Mouse (Mus musculus) R1 (cell line): ENCODE measurements around the gene Nudt22.
"Not testable (repeated sequence)": the region's sequence is repeated elsewhere in the genome, so short reads cannot be mapped to it uniquely, and the experiment has no call there.

Source experiments
- DNase-seq: peaks from one replicate; pipeline ENCODE4 v3.0.0-alpha.2; 2018; ENCODE audit warnings: low read depth, low spot score

The Nudt22 gene

DNA sequence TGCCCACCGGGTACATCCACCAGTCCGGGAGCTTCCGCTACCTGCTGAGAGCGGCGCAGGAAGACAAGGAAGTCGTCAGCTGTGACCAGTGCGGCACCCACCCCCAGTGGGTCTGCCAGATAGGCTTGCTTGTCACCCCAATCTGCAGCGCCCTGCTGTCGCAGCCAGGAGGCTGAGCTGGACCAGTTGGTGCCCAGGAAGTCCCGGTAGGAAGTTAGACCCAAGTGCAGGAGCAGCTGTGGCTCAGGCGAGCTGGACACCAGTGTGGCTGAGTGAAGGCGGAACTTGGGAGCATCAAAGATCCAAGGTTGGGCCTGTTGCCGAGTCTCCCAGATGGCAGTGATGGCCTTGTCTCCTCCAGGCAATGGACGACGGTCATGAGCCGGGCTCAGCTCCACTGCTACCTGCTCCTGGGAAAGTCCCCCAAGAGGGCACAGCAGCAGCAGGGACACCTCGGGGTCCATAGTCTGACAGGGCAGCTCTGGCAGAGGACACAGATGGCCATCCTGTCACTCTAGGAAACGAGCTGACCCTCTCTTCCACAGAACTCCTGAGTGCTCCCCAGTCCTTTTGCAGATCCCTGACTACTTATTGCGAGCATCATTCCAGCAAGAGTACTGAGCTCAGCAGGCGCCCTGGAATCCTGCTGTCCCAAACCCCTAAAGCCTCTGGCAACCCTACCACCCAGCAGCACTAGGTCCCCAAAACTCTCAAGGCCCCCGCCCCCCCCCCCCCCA is 494 bp downstream of the Nudt22 start:
- no peak for DNase-seq

DNA sequence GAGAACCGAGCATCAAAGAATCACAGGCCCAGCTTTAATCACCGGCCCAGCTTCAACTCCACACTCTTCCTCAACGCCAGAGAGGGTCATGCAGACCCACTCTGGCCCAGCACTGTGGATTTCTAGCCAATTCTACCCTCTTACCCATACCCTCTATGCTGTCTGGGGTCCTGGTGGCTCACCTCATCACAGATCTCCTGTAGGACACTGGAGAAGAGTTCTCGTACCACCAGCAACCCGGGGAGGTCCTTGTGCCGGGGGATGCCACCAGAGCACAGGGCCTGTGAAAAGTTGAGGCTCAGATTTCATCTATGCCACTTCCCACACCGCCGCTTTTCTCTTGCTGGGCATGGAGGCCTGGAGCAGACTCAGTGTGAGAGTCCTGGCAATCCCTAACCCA is 1.4 kb downstream of the Nudt22 start:
- DNase-seq = no peak

DNA sequence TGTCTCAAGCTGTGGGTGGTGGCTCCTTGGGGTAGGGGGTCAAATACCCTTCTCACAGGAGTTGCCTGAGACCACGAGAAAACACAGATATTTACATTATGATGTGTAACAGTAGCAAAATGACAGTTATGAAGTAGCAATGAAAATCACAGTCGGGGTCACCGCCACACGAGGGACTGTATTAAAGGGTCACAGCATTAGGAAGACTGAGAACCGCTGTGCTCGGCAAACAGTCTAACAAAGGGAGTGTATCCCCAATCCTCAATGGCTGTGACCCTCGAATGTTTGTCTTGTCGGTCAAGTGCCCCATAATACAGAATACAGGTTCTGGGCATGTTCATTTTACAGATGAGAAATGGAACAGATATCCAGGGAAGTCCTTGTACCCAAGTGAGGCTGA is 1.9 kb downstream of the Nudt22 start:
- DNase-seq = no peak

DNA sequence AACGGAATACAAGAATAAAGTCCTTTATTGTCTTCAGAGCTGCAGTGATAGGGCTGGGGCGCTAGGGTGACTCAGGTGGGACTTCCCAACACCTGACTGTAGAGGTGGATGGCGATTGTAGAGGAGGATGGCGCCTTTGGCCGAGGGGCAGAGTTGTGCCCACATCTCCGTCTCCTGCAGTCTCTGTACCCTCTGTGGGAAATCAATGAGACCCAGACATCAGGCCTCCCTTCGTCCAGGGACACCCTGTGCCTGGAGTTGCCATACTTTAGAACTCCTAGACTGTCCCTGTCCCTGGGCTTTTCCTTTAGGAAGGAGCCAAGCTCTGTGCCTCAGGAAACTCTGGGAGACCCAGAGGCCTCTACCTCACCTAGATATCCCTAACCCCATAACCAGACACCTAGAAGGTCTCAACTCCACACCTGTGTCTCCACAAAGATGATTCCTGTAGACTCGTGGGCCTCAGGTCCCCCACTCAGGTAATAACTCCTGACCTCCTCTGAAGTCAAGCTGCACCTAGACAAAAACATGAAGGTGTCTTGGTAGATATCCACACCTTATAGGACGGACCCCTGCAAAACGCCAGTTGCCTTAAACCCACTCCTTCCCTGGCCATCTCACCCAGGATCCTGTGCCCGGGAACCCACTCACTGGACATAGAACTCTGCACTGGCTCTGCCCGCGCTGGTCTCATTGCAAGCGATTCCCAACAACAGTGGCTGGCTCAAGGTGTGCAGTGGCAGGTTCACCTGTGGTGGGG is 2.7 kb downstream of the Nudt22 start:
- DNase-seq = no peak

DNA sequence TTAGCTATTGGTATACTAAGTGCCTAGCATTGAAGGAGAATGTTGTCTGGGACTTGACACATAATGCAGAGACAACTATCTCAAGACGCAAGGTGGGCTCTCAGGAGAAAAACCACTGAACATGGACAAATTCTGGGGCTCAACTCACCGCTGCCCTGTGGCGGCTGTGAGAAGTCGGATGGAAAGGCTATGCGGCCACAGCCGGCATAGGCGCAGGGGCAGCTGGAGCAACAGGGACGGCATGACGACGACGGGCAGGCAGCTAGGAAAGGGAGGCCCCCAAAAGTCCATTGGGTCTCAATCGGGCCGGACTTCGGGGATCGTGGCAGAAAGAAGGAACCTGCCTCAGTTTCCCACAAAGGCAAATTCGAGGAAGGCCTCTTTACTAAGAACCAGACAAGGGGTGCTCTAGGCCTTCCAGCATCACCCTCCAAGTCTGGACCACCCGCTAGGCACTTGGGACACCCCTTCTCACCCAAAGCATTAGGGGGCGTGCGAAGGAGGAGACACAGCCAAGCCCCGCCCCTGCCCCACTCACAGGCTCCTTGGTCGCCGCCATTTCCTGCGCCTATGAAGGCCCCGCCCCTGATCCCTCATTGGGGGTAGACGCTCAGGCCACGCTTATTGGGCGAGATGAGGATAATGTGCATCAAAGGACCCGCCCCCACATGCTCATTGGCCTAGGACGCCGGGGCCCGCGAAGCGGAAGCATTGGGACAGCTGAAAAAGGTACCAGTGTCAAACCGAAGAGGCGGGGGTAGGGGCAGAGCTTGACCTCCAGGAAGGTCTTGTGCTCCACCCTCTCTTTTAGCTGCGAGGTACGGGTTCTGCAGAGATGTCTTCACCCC is 3.7 kb downstream of the Nudt22 start, which contains the start of gene Dnajc4:
Gene Dnajc4 (minus strand): TSS at position 562 of the 848 bp plus-strand sequence.
- peak; percentile 99 for DNase-seq

DNA sequence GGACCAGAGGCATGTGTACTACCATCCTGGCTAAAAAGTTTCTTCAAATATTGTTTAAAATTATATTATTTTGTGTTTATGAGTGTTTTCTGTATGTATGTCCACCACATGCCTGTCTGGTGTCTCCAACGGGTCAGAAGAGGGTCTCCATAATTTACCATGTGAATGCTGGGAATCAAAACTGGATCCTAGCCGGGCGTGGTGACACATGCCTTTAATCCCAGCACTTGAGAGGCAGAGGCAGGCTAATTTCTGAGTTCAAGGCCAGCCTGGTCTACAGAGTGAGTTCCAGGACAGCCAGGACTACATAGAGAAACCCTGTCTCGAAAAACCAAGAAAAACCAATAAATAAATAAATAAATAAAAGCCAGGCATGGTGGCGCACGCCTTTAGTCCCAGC is 4.8 kb downstream of the Nudt22 start:
- not testable (repeated sequence) for DNase-seq

DNA sequence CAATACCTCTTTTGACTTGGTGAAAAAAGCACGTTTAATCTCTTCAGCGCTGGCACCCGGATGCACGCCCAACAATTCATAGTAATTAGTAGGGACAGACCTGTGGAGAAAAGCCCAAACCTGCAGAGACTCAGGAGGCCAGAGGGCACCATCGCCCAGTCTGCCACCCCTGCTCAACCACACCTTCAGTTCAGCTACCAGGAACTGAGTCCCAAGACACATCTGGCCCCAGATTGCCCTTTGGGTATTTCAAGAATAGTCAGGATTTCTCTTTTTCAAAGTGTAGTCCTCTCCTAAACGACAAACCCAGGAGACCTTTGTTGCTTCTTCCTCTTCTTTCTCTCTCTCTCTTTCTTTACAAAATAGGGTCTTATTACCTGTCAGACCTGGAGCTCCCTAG is 5.2 kb downstream of the Nudt22 start:
- DNase-seq = no peak

DNA sequence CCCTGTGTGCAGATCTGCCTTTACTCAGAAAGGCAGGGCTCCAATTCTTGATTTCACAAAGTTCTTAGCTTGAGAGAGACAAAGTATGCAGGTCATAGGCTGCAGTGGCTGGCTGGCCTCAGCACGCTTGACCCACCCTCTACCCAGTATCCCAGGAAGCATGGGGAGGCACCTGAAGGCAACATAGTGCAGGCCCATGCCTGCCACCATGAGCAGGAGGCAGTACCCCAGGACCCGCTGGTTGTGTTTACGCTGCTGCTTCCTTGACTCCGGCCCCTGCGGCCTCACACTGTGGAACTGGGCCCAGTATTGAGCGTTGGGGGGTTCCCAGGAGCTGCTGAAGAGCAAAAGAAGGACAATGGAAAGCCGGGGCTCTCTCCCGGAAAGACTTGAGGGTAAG is 6.7 kb downstream of the Nudt22 start:
- no peak for DNase-seq

DNA sequence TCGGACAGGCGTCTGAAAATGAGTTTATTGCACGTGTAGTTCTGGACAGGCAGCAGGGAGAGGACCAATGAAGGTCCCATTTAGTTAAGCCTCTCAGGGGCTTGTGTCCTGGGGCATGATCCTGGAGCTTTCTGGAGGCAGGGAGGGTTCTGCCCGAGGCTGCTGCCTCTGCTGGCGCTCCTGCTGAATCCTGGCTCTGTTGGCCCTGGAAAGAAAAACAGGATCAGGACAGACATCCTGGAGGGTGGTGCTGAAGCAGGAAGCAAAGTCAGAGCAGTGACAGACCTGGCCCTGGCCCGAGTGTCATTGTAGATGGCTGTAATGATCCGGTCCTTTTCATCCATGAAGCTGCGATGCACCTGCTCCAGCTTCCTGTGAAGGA is 8.0 kb downstream of the Nudt22 start:
- DNase-seq = peak; percentile 53

DNA sequence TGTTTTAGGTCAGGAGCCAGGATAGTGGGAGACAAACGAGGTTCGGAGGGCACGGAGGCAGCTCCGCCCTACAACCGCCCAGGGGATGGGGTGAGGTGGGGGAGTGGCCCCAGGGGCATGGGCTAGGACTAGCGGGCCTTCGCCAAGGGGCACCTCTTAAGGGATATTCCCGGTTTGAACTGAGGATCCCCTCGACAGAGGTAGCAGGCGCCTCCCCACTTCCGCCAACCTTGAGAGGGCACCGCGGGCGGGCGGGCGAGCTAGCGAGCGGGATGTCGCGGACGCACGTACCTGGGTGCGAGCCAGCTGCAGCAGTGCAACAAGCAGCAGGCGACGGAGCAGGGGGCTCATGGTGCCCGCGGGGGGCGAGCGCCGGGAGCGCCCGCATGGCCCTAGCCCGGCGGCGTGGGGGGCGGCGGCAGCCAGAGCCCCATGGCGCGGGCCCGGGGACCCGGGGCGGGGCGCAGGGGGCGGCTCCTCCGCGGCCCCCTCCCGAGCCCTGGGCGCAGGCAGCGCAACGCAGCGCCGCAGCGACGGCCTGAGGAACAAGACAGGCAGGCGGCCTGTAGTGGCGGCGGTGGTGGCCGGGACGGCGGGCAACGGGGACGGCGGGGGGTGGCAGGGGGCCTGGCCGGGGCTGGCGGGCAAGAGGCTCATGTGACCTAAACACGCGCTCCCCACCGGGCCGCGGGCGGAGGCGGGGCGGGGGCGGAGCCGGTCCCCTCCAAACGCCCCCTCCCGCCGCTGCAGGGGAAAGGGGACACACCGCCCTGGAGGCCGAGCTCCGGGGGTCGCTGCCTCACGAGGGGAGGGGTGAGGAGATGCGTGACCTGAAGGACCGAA is 8.6 kb downstream of the Nudt22 start, which contains the start of gene Vegfb:
Gene Vegfb (minus strand): TSS at position 591 of the 843 bp plus-strand sequence.
- peak; percentile 45 for DNase-seq

DNA sequence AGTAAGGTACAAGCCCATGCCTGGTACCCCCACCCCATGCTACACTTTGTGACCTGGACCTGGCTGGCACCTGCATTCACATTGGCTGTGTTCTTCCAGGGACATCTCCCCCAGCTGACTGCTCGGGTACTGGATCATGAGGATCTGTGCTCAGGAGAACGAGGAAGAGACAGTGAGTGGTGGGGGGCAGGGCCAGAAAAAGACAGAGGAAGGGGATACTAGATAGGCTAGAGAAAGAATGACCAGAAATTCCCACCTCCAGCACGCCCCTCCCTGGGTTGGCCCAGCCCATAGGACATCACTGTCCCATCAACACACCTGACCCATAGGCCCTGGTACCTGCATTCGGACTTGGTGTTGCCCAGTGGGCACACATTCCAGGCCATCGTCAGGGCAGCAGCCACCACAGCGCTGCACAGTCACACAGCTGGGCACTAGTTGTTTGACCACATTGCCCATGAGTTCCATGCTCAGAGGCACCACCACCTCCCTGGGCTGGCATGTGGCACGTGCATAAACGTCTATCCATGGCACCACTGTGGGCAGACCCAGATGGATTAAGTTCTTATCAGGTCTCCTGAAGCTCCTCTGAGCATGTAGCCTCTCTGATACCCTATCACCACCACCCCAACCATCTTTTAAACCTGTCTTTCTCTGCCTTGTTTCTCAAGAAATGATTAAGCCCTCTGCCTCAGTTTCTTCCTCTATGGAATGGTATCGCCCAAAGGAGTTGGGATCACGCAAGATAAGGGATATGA is 9.8 kb downstream of the Nudt22 start:
- no peak for DNase-seq

DNA sequence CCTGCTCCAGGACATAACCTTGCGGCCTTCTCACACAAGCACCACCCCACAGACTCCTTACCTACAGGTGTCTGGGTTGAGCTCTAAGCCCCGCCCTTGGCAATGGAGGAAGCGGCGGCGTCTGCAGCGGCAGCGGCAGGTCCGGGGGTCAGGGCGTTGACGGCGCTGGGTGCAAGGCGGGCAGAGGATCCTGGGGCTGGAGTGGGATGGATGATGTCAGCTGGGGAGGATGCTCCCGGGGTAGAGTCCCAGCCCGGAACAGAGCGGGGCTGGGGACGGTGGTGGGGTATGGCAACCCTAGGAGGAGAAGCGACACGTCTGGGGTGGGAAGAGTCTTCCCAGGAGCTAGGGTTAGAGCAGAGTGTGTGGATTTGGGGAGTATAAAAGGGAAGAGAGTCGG is 10.6 kb downstream of the Nudt22 start:
- peak; percentile 40 for DNase-seq

DNA sequence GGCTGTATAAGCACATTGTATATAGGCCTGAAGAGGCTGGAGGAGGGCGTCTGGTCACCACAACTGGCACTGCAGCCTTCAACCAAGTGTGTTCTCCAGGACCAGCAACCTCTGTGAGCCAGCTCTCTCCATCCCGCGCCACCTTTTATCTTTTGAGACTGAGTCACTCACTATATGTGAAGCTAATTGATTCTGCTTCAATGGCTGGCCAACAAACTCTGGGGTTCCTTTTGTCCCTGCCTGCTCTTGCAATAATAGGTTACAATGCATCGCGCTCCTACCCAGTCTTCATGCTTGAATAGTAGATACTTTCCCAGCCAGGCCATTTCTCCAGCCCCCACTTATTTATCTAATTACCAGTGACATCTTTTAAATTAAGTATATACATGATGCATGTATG is 12.3 kb downstream of the Nudt22 start:
- DNase-seq = no peak

DNA sequence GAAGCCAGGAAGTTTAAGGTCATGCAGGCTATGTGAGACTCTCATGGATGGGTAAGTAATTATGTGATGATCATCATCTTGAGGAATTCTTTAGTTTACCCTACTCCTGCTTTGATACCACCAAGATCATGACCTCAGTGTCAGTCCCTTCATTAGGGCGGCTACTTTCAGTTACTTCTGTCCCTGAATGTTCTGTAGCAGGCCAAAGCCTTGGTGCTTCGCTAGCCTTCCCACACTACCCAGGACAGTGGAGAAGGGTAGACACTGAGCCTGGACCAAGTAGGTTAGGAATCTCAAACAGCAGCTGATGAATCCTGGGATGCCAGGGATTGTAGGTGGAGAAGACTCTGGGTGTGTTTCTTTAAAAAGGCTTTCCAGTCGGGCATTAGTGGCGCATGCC is 14.5 kb downstream of the Nudt22 start:
- DNase-seq = no peak

DNA sequence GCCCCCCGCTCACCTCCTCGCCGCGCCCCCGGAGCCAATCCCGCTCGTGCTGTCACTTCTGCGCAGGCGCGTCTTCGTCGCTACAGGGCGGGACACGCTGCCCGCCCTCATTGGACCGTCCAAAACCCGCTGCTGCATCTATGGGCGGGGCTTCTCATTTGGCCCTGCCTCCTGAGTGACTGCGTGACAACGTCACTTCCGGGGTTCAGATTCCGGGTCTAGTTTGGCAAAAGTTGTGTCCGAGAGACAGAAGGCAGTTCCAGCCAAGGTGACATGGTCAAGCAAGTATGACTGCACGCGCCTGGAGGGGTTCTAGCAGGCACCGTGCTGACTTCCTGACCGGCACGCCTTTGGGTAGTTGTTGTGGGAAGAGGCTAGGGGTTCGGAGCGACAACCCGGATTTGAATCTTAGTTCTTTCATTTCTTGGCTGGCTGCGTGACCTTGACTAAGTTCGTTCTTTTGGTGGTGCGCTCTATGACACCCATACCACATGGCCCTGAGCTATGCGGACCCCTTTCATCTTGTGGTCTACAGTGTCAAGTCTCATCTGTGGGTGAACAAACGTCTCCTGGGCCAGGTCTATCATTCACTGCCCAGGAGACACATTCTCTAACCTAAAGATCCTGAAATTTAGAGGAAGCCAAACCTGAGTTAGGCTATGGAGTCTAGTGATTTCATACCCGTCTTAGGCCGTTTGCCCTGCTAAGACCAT is 15.4 kb downstream of the Nudt22 start, which contains the start of gene Fkbp2:
Gene Fkbp2 (minus strand): TSS at position 121 of the 713 bp plus-strand sequence.
- peak; percentile 98 for DNase-seq

DNA sequence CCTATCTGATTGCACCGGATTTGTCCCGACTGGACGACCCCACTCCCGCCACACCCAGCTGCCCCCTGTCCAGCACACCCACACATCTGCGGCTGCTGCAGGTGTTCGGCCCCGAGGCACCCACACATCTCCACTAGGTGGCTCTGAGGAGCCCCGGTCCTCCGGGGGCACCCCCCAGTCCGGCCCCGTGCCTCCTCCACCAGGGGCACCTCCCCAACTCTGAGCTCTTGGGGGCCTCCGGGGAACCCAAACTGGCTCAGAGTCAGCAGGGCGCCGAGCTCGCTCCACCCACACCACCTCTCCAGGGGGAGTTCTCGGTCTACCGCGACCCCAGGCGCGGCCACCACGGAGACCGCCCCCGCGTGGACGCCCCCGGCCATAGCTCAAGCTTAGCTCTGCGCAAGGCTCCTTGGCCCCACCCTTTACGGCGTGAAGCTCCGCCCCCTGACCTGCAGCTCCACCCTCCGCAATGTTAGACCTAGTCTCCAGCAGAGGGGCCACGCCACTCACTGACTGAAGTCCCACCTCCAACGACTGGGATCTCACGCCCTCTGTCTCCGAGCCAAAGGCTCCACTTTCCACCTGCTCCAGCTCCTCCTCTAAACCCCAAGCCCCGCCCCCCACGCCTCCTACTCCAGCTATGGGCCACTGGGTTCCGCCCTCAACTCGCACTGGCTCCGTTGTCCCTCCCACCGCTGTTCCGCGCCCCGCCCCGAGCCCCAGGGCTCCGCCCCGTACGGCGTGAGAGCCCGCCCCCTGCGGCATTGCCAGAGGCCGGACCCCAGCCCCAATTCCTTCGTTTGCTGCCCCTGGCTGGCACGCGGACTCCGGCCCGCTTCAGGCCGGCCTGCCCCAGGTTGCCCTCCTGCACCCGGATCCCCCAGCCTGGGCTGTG is 16.2 kb downstream of the Nudt22 start:
- DNase-seq = peak; percentile 99

DNA sequence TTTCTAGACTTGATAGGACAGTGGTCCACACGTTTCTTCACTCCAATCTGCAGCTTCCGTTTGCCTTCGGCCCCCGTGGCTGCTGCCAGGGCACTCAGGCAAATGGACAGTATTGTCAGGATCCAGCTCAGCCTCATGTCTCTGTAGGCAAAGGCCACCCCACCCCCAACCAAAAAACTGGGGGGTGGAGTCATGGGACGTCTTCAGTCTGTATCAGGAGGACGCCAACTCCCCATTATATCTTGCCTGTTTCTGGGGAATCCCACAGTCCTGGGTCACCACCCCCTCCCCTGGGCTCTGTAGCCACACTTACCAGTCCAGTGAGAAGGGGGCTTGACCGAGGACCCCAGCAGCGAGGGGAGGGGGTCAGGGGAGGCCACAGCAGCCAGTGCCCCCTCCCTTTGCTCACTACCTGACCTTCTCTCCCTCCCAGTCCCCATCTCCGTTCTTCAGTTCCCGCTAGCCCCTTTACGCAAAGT is 16.9 kb downstream of the Nudt22 start:
- DNase-seq = peak; percentile 65

DNA sequence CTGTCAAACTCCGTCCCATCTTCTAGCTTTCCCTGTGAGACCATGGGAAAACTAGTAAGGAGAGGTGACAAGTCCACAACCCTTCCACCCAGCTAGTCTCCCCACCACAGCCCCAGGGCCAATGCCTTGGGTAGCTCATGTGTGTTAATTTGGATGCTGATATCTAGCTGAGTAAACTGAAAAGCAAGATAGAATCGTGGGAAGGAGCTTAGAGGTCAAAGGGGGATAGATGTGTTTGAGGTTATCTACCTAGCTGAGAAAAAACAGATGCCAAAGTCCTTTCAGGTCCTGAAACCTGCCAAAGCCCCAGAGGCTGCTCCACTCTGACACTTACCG is 17.3 kb downstream of the Nudt22 start:
- no peak for DNase-seq
